Mouse (Mus musculus) MEL (cell line): ENCODE data around the gene Atxn7l1. TPM values are rescaled to one million over a fixed set of nuclear protein-coding genes. Genes with fewer than 3 reads are reported as not detected.

ENCODE experiments used
- DNase-seq: peaks from one replicate; pipeline ENCODE4 v3.0.0; 2011; ENCODE audit warnings: low read depth, low spot score
- H3K27ac ChIP-seq: 2 replicates; pipeline ENCODE4 v1.5.1; 2012; ENCODE audit warnings: low read depth, mild to moderate bottlenecking, control low read depth, low read length, moderate library complexity; ENCODE audit not compliant: control insufficient read depth
- H3K27me3 ChIP-seq, 2 experiments: fragments of 150-350 bp in 1 of 2; sonication (generic) in 1 of 2; 2 replicates each; pipeline ENCODE4 v1.6.1; 2012; ENCODE audit warnings: low read length in 2 of 2, mild to moderate bottlenecking in 2 of 2, improper control_type of control experiment in 1 of 2, moderate library complexity in 1 of 2; ENCODE audit not compliant: insufficient read depth in 2 of 2, control insufficient read depth in 1 of 2
- H3K36me3 ChIP-seq, 2 experiments: 2 replicates each; pipeline ENCODE4 v1.6.1; 2012 to 2014; ENCODE audit warnings: low read length in 2 of 2, improper control_type of control experiment in 1 of 2, inconsistent platforms in 1 of 2, mild to moderate bottlenecking in 1 of 2; ENCODE audit not compliant: insufficient read depth in 2 of 2, control insufficient read depth in 1 of 2
- H3K4me1 ChIP-seq, 2 experiments: fragments of 150-350 bp in 1 of 2; sonication (generic) in 1 of 2; 2 replicates each; pipeline ENCODE4 v1.6.1; 2012; ENCODE audit warnings: low read length in 2 of 2, improper control_type of control experiment in 1 of 2, mild to moderate bottlenecking in 1 of 2; ENCODE audit not compliant: insufficient read depth in 2 of 2, control insufficient read depth in 1 of 2
- H3K4me3 ChIP-seq, 2 experiments: fragments of 150-350 bp in 1 of 2; sonication (generic) in 1 of 2; 2 replicates each; pipeline ENCODE4 v1.5.1; 2012; ENCODE audit warnings: low read depth in 2 of 2, low read length in 2 of 2, mild to moderate bottlenecking in 2 of 2, moderate library complexity in 2 of 2, control low read depth in 1 of 2, improper control_type of control experiment in 1 of 2; ENCODE audit not compliant: control insufficient read depth in 1 of 2, insufficient read depth in 1 of 2
- H3K79me2 ChIP-seq: 2 replicates; pipeline ENCODE4 v1.6.1; 2012; ENCODE audit warnings: mild to moderate bottlenecking, low read length, moderate library complexity; ENCODE audit not compliant: control insufficient read depth, poor library complexity, insufficient read depth
- H3K9ac ChIP-seq: 2 replicates; pipeline ENCODE4 v1.6.1; 2012; ENCODE audit warnings: low read depth, mild to moderate bottlenecking, control low read depth, low read length, moderate library complexity; ENCODE audit not compliant: control insufficient read depth, poor library complexity, severe bottlenecking
- H3K9me3 ChIP-seq: fragments of 150-350 bp; sonication (generic); replicated peaks from 2 replicates; pipeline ENCODE4 v1.6.1; 2012; ENCODE audit warnings: mild to moderate bottlenecking, low read length, improper control_type of control experiment, moderate library complexity; ENCODE audit not compliant: insufficient read depth
- CHD2 ChIP-seq: IDR thresholded peaks from 2 replicates; pipeline ENCODE4 v1.6.1; 2011; ENCODE audit warnings: low read length, improper control_type of control experiment
- CTCF ChIP-seq, 3 experiments: IDR thresholded peaks in 2 of 3; conservative IDR thresholded peaks in 1 of 3; 2 replicates each; pipeline ENCODE4 v1.5.1; 2011 to 2012; ENCODE audit warnings: low read length in 3 of 3, low read depth in 2 of 3, mild to moderate bottlenecking in 2 of 3, improper control_type of control experiment in 1 of 3, inconsistent platforms in 1 of 3, mixed read lengths in 1 of 3, moderate library complexity in 1 of 3; ENCODE audit not compliant: control insufficient read depth in 1 of 3, insufficient read depth in 1 of 3, poor library complexity in 1 of 3, severe bottlenecking in 1 of 3
- E2F4 ChIP-seq: IDR thresholded peaks from 2 replicates; pipeline ENCODE4 v1.6.1; 2011; ENCODE audit warnings: low read depth, low read length, improper control_type of control experiment, borderline replicate concordance
- EP300 ChIP-seq, 2 experiments: IDR thresholded peaks; 2 replicates each; pipeline ENCODE4 v1.6.1; 2011; ENCODE audit warnings: improper control_type of control experiment in 2 of 2, low read length in 2 of 2, low read depth in 1 of 2, mild to moderate bottlenecking in 1 of 2
- GABPA ChIP-seq: IDR thresholded peaks from 2 replicates; pipeline ENCODE4 v1.6.1; 2012; ENCODE audit warnings: low read depth, mild to moderate bottlenecking, inconsistent platforms, low read length, improper control_type of control experiment, moderate library complexity
- HCFC1 ChIP-seq: IDR thresholded peaks from 2 replicates; pipeline ENCODE4 v1.6.1; 2012; ENCODE audit warnings: low read depth, mild to moderate bottlenecking, inconsistent platforms, low read length, improper control_type of control experiment, moderate library complexity
- JUND ChIP-seq: IDR thresholded peaks from 2 replicates; pipeline ENCODE4 v1.6.1; 2011; ENCODE audit warnings: low read depth, mild to moderate bottlenecking, improper control_type of control experiment, low read length
- MAZ ChIP-seq: IDR thresholded peaks from 2 replicates; pipeline ENCODE4 v1.6.1; 2012; ENCODE audit warnings: low read depth, mild to moderate bottlenecking, inconsistent platforms, low read length, improper control_type of control experiment
- MYB ChIP-seq: IDR thresholded peaks from 2 replicates; pipeline ENCODE4 v1.6.1; 2011; ENCODE audit warnings: mild to moderate bottlenecking, low read depth, low read length, improper control_type of control experiment
- MYC ChIP-seq: IDR thresholded peaks from 2 replicates; pipeline ENCODE4 v1.6.1; 2011; ENCODE audit warnings: low read depth, mild to moderate bottlenecking, low read length, improper control_type of control experiment, moderate library complexity
- POLR2AphosphoS2 ChIP-seq: IDR thresholded peaks from 2 replicates; pipeline ENCODE4 v1.6.1; 2011; ENCODE audit warnings: low read length, improper control_type of control experiment
- SIN3A ChIP-seq: IDR thresholded peaks from 2 replicates; pipeline ENCODE4 v1.6.1; 2012; ENCODE audit warnings: low read length, improper control_type of control experiment, inconsistent platforms
- TAL1 ChIP-seq: IDR thresholded peaks from 2 replicates; pipeline ENCODE4 v1.6.1; 2012; ENCODE audit warnings: mild to moderate bottlenecking, inconsistent platforms, low read length, moderate library complexity, mixed read lengths
- TCF12 ChIP-seq: IDR thresholded peaks from 2 replicates; pipeline ENCODE4 v1.6.1; 2014; ENCODE audit warnings: low read depth, mild to moderate bottlenecking, inconsistent platforms, low read length, improper control_type of control experiment, moderate library complexity
- UBTF ChIP-seq: IDR thresholded peaks from 2 replicates; pipeline ENCODE4 v1.6.1; 2012; ENCODE audit warnings: low read depth, mild to moderate bottlenecking, inconsistent platforms, low read length, improper control_type of control experiment, moderate library complexity, borderline replicate concordance; ENCODE audit not compliant: insufficient read depth
- ZC3H11A ChIP-seq: IDR thresholded peaks from 2 replicates; pipeline ENCODE4 v1.6.1; 2012; ENCODE audit warnings: low read depth, mild to moderate bottlenecking, inconsistent platforms, low read length, improper control_type of control experiment
- ZKSCAN1 ChIP-seq: IDR thresholded peaks from 2 replicates; pipeline ENCODE4 v1.6.1; 2012; ENCODE audit warnings: low read depth, mild to moderate bottlenecking, inconsistent platforms, low read length, improper control_type of control experiment, moderate library complexity
- ZMIZ1 ChIP-seq: IDR thresholded peaks from 2 replicates; pipeline ENCODE4 v1.6.1; 2012; ENCODE audit warnings: low read depth, mild to moderate bottlenecking, inconsistent platforms, low read length, improper control_type of control experiment, moderate library complexity
- ZNF384 ChIP-seq: IDR thresholded peaks from 2 replicates; pipeline ENCODE4 v1.6.1; 2012; ENCODE audit warnings: low read depth, mild to moderate bottlenecking, inconsistent platforms, low read length, improper control_type of control experiment
- polyA plus RNA-seq, 2 experiments: library from polyadenylated mRNA; stranded (reverse) in 1 of 2; unstranded in 1 of 2; fragments of >175 nt in 1 of 2; fragments of >200 nt in 1 of 2; gene quantifications; 2 replicates each; pipeline versions ENCODE4 v1.2.1 to v1.2.4; 2012; ENCODE audit warnings: low replicate concordance in 2 of 2, low read depth in 1 of 2; ENCODE audit not compliant: insufficient read length in 2 of 2, insufficient read depth in 1 of 2, missing spikeins in 1 of 2
- total RNA-seq: library from RNA; depleted of rRNA; stranded (reverse); fragments of 300-350 nt; gene quantifications from 2 replicates; pipeline ENCODE4 v1.2.3, GENCODE M21; 2012

The Atxn7l1 gene
- total and polyA plus RNA-seq, 3 experiments: 11.6 to 50.3 TPM; not detected in 1

DNA sequence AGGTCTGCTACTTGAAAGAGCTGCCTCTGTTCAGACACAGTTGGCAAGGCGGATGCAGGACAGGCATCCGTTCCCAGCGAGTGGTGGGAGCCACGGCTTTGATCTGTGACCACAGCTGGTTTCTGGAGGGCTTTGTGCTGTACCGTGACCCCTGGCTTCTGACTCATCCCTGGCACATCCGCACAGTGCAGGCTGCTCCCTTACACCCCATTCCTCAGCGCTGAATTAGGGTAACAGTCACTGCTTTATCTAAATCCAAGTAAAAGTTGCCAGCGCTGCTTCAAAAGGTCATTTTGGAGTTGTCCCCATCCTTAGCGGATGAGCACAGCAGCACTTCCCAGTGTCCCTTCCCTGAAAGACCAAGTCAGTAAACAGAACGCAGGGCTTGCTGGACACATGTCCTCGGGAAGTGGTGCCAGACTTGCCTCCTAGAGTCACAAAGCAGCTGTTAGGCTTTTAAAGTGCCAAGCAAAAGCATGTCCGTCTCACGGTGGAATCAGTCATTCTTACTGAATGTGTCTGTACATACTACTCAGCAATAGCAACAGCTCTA is 88.4 kb downstream of the Atxn7l1 start:
- no peak for TF ChIP-seq ZC3H11A
- TF ChIP-seq MYB: no peak
- no peak for TF ChIP-seq ZNF384
- TF ChIP-seq TCF12: no peak
- no peak for TF ChIP-seq E2F4
- no peak for TF ChIP-seq ZKSCAN1
- TF ChIP-seq ZMIZ1: no peak
- TF ChIP-seq CTCF (IDR thresholded peaks at IDR 0.05 in 2 of 3, conservative IDR thresholded peaks at IDR 0.05 in 1 of 3; ENCODE audit: control insufficient read depth in 1 of 3, insufficient read depth in 1 of 3, low read depth in 2 of 3, low read length in 3 of 3, poor library complexity in 1 of 3, severe bottlenecking in 1 of 3): no peak
- TF ChIP-seq TAL1: no peak
- no peak for TF ChIP-seq CHD2
- TF ChIP-seq MAZ: no peak
- TF ChIP-seq GABPA: no peak
- TF ChIP-seq POLR2AphosphoS2: no peak
- TF ChIP-seq JUND: no peak
- TF ChIP-seq UBTF: no peak
- TF ChIP-seq MYC: no peak
- Histone ChIP-seq H3K27ac (no peak overlapping the region), H3K36me3 (peaks cover 0 to 6% of the 10 kb centered on the region in 2 experiments; a peak in 2 of 4 replicates), H3K9me3 (no peaks in the 10 kb centered on the region), H3K79me2 (no peaks in the 10 kb centered on the region), H3K27me3 (no peaks in the 10 kb centered on the region), H3K4me3 (no peak overlapping the region), H3K4me1 (peaks cover 0 to 6% of the 10 kb centered on the region in 2 experiments; a peak in 2 of 4 replicates), H3K9ac (no peak overlapping the region)
- DNase-seq: no peak

DNA sequence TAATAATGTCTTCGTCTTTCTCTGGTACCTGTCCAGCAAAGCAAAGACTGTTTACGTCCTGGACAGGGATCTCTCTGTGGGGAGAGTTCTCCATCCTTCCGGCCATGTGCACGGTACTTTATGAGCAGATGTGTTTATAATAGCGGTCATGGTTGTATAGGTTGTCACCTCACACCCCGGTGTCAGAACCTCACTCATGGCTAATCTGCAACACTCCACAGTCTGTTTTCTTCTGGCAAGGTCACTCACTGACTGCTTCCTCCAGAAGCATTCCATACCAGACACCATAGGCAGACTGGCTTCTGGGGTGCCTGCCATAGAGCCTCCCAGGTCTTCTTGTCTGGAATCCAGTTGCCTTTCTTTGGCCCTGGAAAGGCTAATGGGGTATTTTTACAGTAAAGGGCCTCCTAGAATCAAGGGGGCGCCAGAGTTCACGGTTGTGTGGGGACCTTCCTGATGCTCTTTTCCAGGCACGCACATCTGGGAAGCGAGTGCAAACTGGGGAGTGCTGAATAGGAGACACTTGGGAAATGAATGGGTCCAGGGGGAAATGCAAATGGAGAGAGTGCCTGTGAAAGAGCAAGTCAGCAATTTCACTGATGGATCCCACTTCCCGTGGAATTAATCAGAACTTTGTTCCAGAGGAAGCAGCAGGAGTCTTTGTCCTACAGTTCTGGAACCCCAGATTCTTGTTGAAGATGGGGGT is 89.0 kb downstream of the Atxn7l1 start:
- H3K36me3 ChIP-seq: peaks cover 0 to 6% of the 10 kb centered on the region in 2 experiments; a peak in 2 of 4 replicates
- no peak for DNase-seq
- H3K9me3 ChIP-seq: no peaks in the 10 kb centered on the region
- H3K27ac ChIP-seq: no peak overlapping the region
- no peak overlapping the region for H3K9ac ChIP-seq
- no peaks in the 10 kb centered on the region for H3K27me3 ChIP-seq
- peaks cover 0 to 6% of the 10 kb centered on the region in 2 experiments; a peak in 2 of 4 replicates for H3K4me1 ChIP-seq
- no peak overlapping the region for H3K4me3 ChIP-seq
- H3K79me2 ChIP-seq: no peaks in the 10 kb centered on the region
- TF ChIP-seq CTCF (IDR thresholded peaks at IDR 0.05 in 2 of 3, conservative IDR thresholded peaks at IDR 0.05 in 1 of 3; ENCODE audit: control insufficient read depth in 1 of 3, insufficient read depth in 1 of 3, low read depth in 2 of 3, low read length in 3 of 3, poor library complexity in 1 of 3, severe bottlenecking in 1 of 3) (peak; percentile 9 to 40 (median 34); a peak in 3 of 6 replicates), HCFC1 (no peak), SIN3A (no peak), ZC3H11A (no peak), EP300 (IDR thresholded peaks at IDR 0.05; ENCODE audit: low read depth in 1 of 2, low read length in 2 of 2) (no peak)
